Mouse (Mus musculus) MEL (cell line): Measurements from ENCODE around the gene Olfr1209. TPM values are rescaled to one million over a fixed set of nuclear protein-coding genes. Genes with fewer than 3 reads are reported as not detected.

Experiments used
- DNase-seq: peaks from one replicate; pipeline ENCODE4 v3.0.0; 2011; ENCODE audit warnings: low read depth, low spot score
- H3K27ac ChIP-seq: 2 replicates; pipeline ENCODE4 v1.5.1; 2012; ENCODE audit warnings: low read depth, mild to moderate bottlenecking, control low read depth, low read length, moderate library complexity; ENCODE audit not compliant: control insufficient read depth
- H3K27me3 ChIP-seq, 2 experiments: fragments of 150-350 bp in 1 of 2; sonication (generic) in 1 of 2; 2 replicates each; pipeline ENCODE4 v1.6.1; 2012; ENCODE audit warnings: low read length in 2 of 2, mild to moderate bottlenecking in 2 of 2, improper control_type of control experiment in 1 of 2, moderate library complexity in 1 of 2; ENCODE audit not compliant: insufficient read depth in 2 of 2, control insufficient read depth in 1 of 2
- H3K36me3 ChIP-seq, 2 experiments: 2 replicates each; pipeline ENCODE4 v1.6.1; 2012 to 2014; ENCODE audit warnings: low read length in 2 of 2, improper control_type of control experiment in 1 of 2, inconsistent platforms in 1 of 2, mild to moderate bottlenecking in 1 of 2; ENCODE audit not compliant: insufficient read depth in 2 of 2, control insufficient read depth in 1 of 2
- H3K4me1 ChIP-seq, 2 experiments: fragments of 150-350 bp in 1 of 2; sonication (generic) in 1 of 2; 2 replicates each; pipeline ENCODE4 v1.6.1; 2012; ENCODE audit warnings: low read length in 2 of 2, improper control_type of control experiment in 1 of 2, mild to moderate bottlenecking in 1 of 2; ENCODE audit not compliant: insufficient read depth in 2 of 2, control insufficient read depth in 1 of 2
- H3K4me3 ChIP-seq, 2 experiments: fragments of 150-350 bp in 1 of 2; sonication (generic) in 1 of 2; 2 replicates each; pipeline ENCODE4 v1.5.1; 2012; ENCODE audit warnings: low read depth in 2 of 2, low read length in 2 of 2, mild to moderate bottlenecking in 2 of 2, moderate library complexity in 2 of 2, control low read depth in 1 of 2, improper control_type of control experiment in 1 of 2; ENCODE audit not compliant: control insufficient read depth in 1 of 2, insufficient read depth in 1 of 2
- H3K79me2 ChIP-seq: 2 replicates; pipeline ENCODE4 v1.6.1; 2012; ENCODE audit warnings: mild to moderate bottlenecking, low read length, moderate library complexity; ENCODE audit not compliant: control insufficient read depth, poor library complexity, insufficient read depth
- H3K9ac ChIP-seq: 2 replicates; pipeline ENCODE4 v1.6.1; 2012; ENCODE audit warnings: low read depth, mild to moderate bottlenecking, control low read depth, low read length, moderate library complexity; ENCODE audit not compliant: control insufficient read depth, poor library complexity, severe bottlenecking
- H3K9me3 ChIP-seq: fragments of 150-350 bp; sonication (generic); replicated peaks from 2 replicates; pipeline ENCODE4 v1.6.1; 2012; ENCODE audit warnings: mild to moderate bottlenecking, low read length, improper control_type of control experiment, moderate library complexity; ENCODE audit not compliant: insufficient read depth
- BHLHE40 ChIP-seq: IDR thresholded peaks from 2 replicates; pipeline ENCODE4 v1.6.1; 2012; ENCODE audit warnings: low read depth, mild to moderate bottlenecking, inconsistent platforms, low read length, improper control_type of control experiment, borderline replicate concordance
- CHD1 ChIP-seq: IDR thresholded peaks from 2 replicates; pipeline ENCODE4 v1.6.1; 2012; ENCODE audit warnings: low read depth, mild to moderate bottlenecking, inconsistent platforms, low read length, improper control_type of control experiment
- CHD2 ChIP-seq: IDR thresholded peaks from 2 replicates; pipeline ENCODE4 v1.6.1; 2011; ENCODE audit warnings: low read length, improper control_type of control experiment
- E2F4 ChIP-seq: IDR thresholded peaks from 2 replicates; pipeline ENCODE4 v1.6.1; 2011; ENCODE audit warnings: low read depth, low read length, improper control_type of control experiment, borderline replicate concordance
- EP300 ChIP-seq, 2 experiments: IDR thresholded peaks; 2 replicates each; pipeline ENCODE4 v1.6.1; 2011; ENCODE audit warnings: improper control_type of control experiment in 2 of 2, low read length in 2 of 2, low read depth in 1 of 2, mild to moderate bottlenecking in 1 of 2
- ETS1 ChIP-seq: IDR thresholded peaks from 2 replicates; pipeline ENCODE4 v1.6.1; 2012; ENCODE audit warnings: low read depth, mild to moderate bottlenecking, inconsistent platforms, low read length, improper control_type of control experiment, moderate library complexity
- GABPA ChIP-seq: IDR thresholded peaks from 2 replicates; pipeline ENCODE4 v1.6.1; 2012; ENCODE audit warnings: low read depth, mild to moderate bottlenecking, inconsistent platforms, low read length, improper control_type of control experiment, moderate library complexity
- GATA1 ChIP-seq: IDR thresholded peaks from 2 replicates; pipeline ENCODE4 v1.6.1; 2011; ENCODE audit warnings: low read depth, low read length, improper control_type of control experiment
- MAFK ChIP-seq: IDR thresholded peaks from 2 replicates; pipeline ENCODE4 v1.6.1; 2011; ENCODE audit warnings: low read depth, mild to moderate bottlenecking, low read length, improper control_type of control experiment, borderline replicate concordance
- MAX ChIP-seq: IDR thresholded peaks from 2 replicates; pipeline ENCODE4 v1.6.1; 2011; ENCODE audit warnings: low read length, improper control_type of control experiment
- MAZ ChIP-seq: IDR thresholded peaks from 2 replicates; pipeline ENCODE4 v1.6.1; 2012; ENCODE audit warnings: low read depth, mild to moderate bottlenecking, inconsistent platforms, low read length, improper control_type of control experiment
- MXI1 ChIP-seq: IDR thresholded peaks from 2 replicates; pipeline ENCODE4 v1.6.1; 2011; ENCODE audit warnings: mild to moderate bottlenecking, low read depth, low read length, improper control_type of control experiment
- NRF1 ChIP-seq: IDR thresholded peaks from 2 replicates; pipeline ENCODE4 v1.6.1; 2014; ENCODE audit warnings: low read depth, mild to moderate bottlenecking, inconsistent platforms, low read length, improper control_type of control experiment, moderate library complexity; ENCODE audit not compliant: poor library complexity, insufficient read depth, severe bottlenecking
- RAD21 ChIP-seq: IDR thresholded peaks from 2 replicates; pipeline ENCODE4 v1.6.1; 2011; ENCODE audit warnings: mild to moderate bottlenecking, low read depth, low read length, improper control_type of control experiment
- SIN3A ChIP-seq: IDR thresholded peaks from 2 replicates; pipeline ENCODE4 v1.6.1; 2012; ENCODE audit warnings: low read length, improper control_type of control experiment, inconsistent platforms
- TBP ChIP-seq: IDR thresholded peaks from 2 replicates; pipeline ENCODE4 v1.8.0; 2011; ENCODE audit warnings: low read depth, low read length, improper control_type of control experiment
- TCF12 ChIP-seq: IDR thresholded peaks from 2 replicates; pipeline ENCODE4 v1.6.1; 2014; ENCODE audit warnings: low read depth, mild to moderate bottlenecking, inconsistent platforms, low read length, improper control_type of control experiment, moderate library complexity
- UBTF ChIP-seq: IDR thresholded peaks from 2 replicates; pipeline ENCODE4 v1.6.1; 2012; ENCODE audit warnings: low read depth, mild to moderate bottlenecking, inconsistent platforms, low read length, improper control_type of control experiment, moderate library complexity, borderline replicate concordance; ENCODE audit not compliant: insufficient read depth
- USF1 ChIP-seq: IDR thresholded peaks from 2 replicates; pipeline ENCODE4 v1.6.1; 2014; ENCODE audit warnings: low read depth, mild to moderate bottlenecking, inconsistent platforms, low read length, improper control_type of control experiment, moderate library complexity
- USF2 ChIP-seq, 2 experiments: IDR thresholded peaks; 2 replicates each; pipeline ENCODE4 v1.6.1; 2011 to 2012; ENCODE audit warnings: improper control_type of control experiment in 2 of 2, low read length in 2 of 2, borderline replicate concordance in 1 of 2, inconsistent platforms in 1 of 2, low read depth in 1 of 2, mild to moderate bottlenecking in 1 of 2; ENCODE audit not compliant: insufficient read depth in 1 of 2
- ZKSCAN1 ChIP-seq: IDR thresholded peaks from 2 replicates; pipeline ENCODE4 v1.6.1; 2012; ENCODE audit warnings: low read depth, mild to moderate bottlenecking, inconsistent platforms, low read length, improper control_type of control experiment, moderate library complexity
- ZMIZ1 ChIP-seq: IDR thresholded peaks from 2 replicates; pipeline ENCODE4 v1.6.1; 2012; ENCODE audit warnings: low read depth, mild to moderate bottlenecking, inconsistent platforms, low read length, improper control_type of control experiment, moderate library complexity
- ZNF384 ChIP-seq: IDR thresholded peaks from 2 replicates; pipeline ENCODE4 v1.6.1; 2012; ENCODE audit warnings: low read depth, mild to moderate bottlenecking, inconsistent platforms, low read length, improper control_type of control experiment
- polyA plus RNA-seq, 2 experiments: library from polyadenylated mRNA; stranded (reverse) in 1 of 2; unstranded in 1 of 2; fragments of >175 nt in 1 of 2; fragments of >200 nt in 1 of 2; gene quantifications; 2 replicates each; pipeline versions ENCODE4 v1.2.1 to v1.2.4; 2012; ENCODE audit warnings: low replicate concordance in 2 of 2, low read depth in 1 of 2; ENCODE audit not compliant: insufficient read length in 2 of 2, insufficient read depth in 1 of 2, missing spikeins in 1 of 2
- total RNA-seq: library from RNA; depleted of rRNA; stranded (reverse); fragments of 300-350 nt; gene quantifications from 2 replicates; pipeline ENCODE4 v1.2.3, GENCODE M21; 2012; rRNA removed

Gene Olfr1209
- not detected in 2 replicates for total RNA-seq
- not detected for polyA plus RNA-seq

DNA sequence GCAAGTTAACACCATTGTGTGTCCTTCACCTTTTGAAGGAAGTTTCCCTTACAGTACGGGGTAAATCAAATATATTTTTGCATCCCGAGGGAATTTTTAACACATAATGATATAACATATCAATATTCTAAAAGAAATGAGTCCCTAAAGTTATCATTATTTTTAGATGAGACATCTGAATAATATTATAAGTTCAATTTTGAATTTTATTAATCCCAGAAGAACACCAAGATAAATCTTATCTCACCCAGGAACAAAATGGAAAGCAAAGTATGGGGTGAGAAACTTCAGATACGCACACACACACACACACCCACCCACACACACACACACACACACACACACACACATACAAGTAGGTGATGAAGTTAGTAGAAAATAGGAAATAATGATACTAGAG, at the start of gene Olfr1209:
Gene Olfr1209 (minus strand): TSS at position 101 of the 400 bp plus-strand sequence.
- no peak for DNase-seq
- Histone ChIP-seq H3K9ac (no peak within 1 kb of the TSS), H3K4me3 (no peak within 1 kb of the TSS), H3K9me3 (no peaks in the 10 kb centered on the region), H3K27me3 (no peaks in the 10 kb centered on the region), H3K36me3 (no peaks in the 10 kb centered on the region), H3K4me1 (no peaks in the 10 kb centered on the region), H3K27ac (no peak within 1 kb of the TSS), H3K79me2 (no peaks in the 10 kb centered on the region)
- TF ChIP-seq GABPA (no peak), ZKSCAN1 (no peak), BHLHE40 (no peak), ZMIZ1 (no peak), USF1 (no peak)

DNA sequence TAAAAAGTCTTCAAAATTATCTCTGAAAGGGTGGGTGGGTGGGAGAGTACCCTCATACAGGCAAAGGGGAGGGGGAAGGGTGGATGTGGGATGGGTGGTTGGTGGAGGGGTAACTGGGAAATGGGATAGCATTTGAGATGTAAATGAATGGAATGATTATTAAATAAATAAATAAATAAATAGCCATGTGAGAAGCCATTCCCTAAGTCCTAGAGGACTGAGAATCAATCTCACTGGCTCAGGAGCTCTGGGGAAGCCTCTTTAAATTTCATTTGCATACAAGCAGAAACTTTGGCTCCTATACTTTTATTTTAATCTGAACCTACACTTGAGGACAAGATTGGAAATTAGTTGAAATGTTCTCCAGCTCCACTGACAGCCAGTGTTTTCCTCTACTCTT, 38.7 kb upstream of the Olfr1209 start, which contains the start of gene Olfr1212:
Gene Olfr1212 (plus strand): TSS at position 301 of the 400 bp plus-strand sequence.
- Histone ChIP-seq H3K79me2 (no peaks in the 10 kb centered on the region), H3K27ac (no peak within 1 kb of the TSS), H3K4me3 (no peak within 1 kb of the TSS), H3K36me3 (no peaks in the 10 kb centered on the region), H3K9ac (no peak within 1 kb of the TSS), H3K4me1 (no peaks in the 10 kb centered on the region), H3K9me3 (no peaks in the 10 kb centered on the region), H3K27me3 (no peaks in the 10 kb centered on the region)
- TF ChIP-seq USF2 (IDR thresholded peaks at IDR 0.05; ENCODE audit: borderline replicate concordance in 1 of 2, insufficient read depth in 1 of 2, low read depth in 1 of 2, low read length in 2 of 2) (no peak), GATA1 (no peak), MAZ (no peak), MAFK (no peak), EP300 (IDR thresholded peaks at IDR 0.05; ENCODE audit: low read depth in 1 of 2, low read length in 2 of 2) (no peak), RAD21 (no peak), CHD2 (no peak), MXI1 (no peak), TCF12 (no peak), ETS1 (no peak), TBP (no peak), E2F4 (no peak), MAX (no peak), NRF1 (no peak), ZNF384 (no peak), UBTF (no peak), ZMIZ1 (no peak), CHD1 (no peak), SIN3A (no peak)
- DNase-seq, result no peak
